In genomic region chr13:47650093-47650492, GRCm38 (mm10) we compare ENCODE assay signal across 12 mouse cellular contexts.
DNase-seq lines count a peak whose midpoint lies in the region; ATAC-seq and TF ChIP-seq lines count a peak whose summit lies in the region.
"Had no signal": no experiment of that assay in that cellular context is flagged by ENCODE, and none has a peak within 500 bp of the region (broad histone marks: within the 10 kb centered on the region; RNA-seq: fewer than 3 reads in every experiment).

No protein-coding gene starts in this region.

- peak; percentile 15 for DNase-seq in ovary, postnatal 14 days (ENCODE audit: low spot score)
- DNase-seq in ovary, postnatal 10 days (ENCODE audit: low spot score) = no peak
- DNase-seq in frontal cortex, postnatal 25 days (ENCODE audit: low spot score in 2 of 2) = no peak
- DNase-seq in thymus, postnatal 4 days = no peak
- DNase-seq: adrenal gland, postnatal 14 days; cerebellum, postnatal 36 days; thymus, adult 2 months had no signal

- H3K36me3 ChIP-seq in heart, embryonic 11.5 days (ENCODE audit: control insufficient read depth, insufficient read depth, low read length) = no peaks in the 10 kb centered on the region
- H3K36me3 ChIP-seq in intestine, postnatal 0 days (ENCODE audit: control insufficient read depth, insufficient read depth) = no peaks in the 10 kb centered on the region
- H3K36me3 ChIP-seq in stomach, embryonic 15.5 days = no peaks in the 10 kb centered on the region

- H3K27ac ChIP-seq in heart, embryonic 11.5 days (ENCODE audit: low read depth, low read length) = no peak overlapping the region
- H3K27ac ChIP-seq in intestine, postnatal 0 days (ENCODE audit: low read depth, low read length) = no peak overlapping the region
- no peak overlapping the region for H3K27ac ChIP-seq in stomach, embryonic 15.5 days

- H3K9ac ChIP-seq in heart, embryonic 11.5 days (ENCODE audit: low read depth, low read length) = no peak overlapping the region
- H3K9ac ChIP-seq in intestine, postnatal 0 days (ENCODE audit: low read depth, low read length) = no peak overlapping the region
- no peak overlapping the region for H3K9ac ChIP-seq in stomach, embryonic 15.5 days

- H3K4me2 ChIP-seq in heart, embryonic 11.5 days = peak overlapping the region; percentile 34
- peak overlapping the region; percentile 25 for H3K4me2 ChIP-seq in intestine, postnatal 0 days (replicated peaks; ENCODE audit: low read depth)
- 0 out of 2 replicates have a peak overlapping the region, but pooled peaks have one; percentile 21 for H3K4me2 ChIP-seq in stomach, embryonic 15.5 days

- TF ChIP-seq CTCF in intestine, postnatal 0 days (IDR thresholded peaks at IDR 0.05; ENCODE audit: low read depth) = no peak

- WGBS in heart, embryonic 11.5 days (ENCODE audit: insufficient replicate concordance) = 75% methylated on average over 13 of the region's 13 CpGs
- 58% methylated on average over 13 of the region's 13 CpGs for WGBS in intestine, postnatal 0 days
- WGBS in stomach, embryonic 15.5 days = 75% methylated on average over 13 of the region's 13 CpGs

- no peaks in the 10 kb centered on the region; the same call in 1 of the 2 replicates for H3K4me1 ChIP-seq in heart, embryonic 11.5 days (ENCODE audit: control insufficient read depth, insufficient read depth, low read length)
- H3K4me1 ChIP-seq in intestine, postnatal 0 days (replicated peaks; ENCODE audit: control insufficient read depth, insufficient read depth, low read length) = no peaks in the 10 kb centered on the region
- no peaks in the 10 kb centered on the region for H3K4me1 ChIP-seq in stomach, embryonic 15.5 days
- H3K4me1 ChIP-seq: megakaryocyte, embryonic 14.5 days had no signal

- no peak overlapping the region for H3K4me3 ChIP-seq in heart, embryonic 11.5 days (ENCODE audit: low read depth, low read length)
- H3K4me3 ChIP-seq in intestine, postnatal 0 days (ENCODE audit: low read depth, low read length) = no peak overlapping the region
- H3K4me3 ChIP-seq in stomach, embryonic 15.5 days (replicated peaks) = no peak overlapping the region
- H3K4me3 ChIP-seq: megakaryocyte, embryonic 14.5 days had no signal

- H3K9me3 ChIP-seq in heart, embryonic 11.5 days (replicated peaks; ENCODE audit: control insufficient read depth, low read length) = no peaks in the 10 kb centered on the region
- H3K9me3 ChIP-seq in intestine, postnatal 0 days (ENCODE audit: control insufficient read depth) = no peaks in the 10 kb centered on the region
- no peaks in the 10 kb centered on the region for H3K9me3 ChIP-seq in stomach, embryonic 15.5 days

- H3K27me3 ChIP-seq in heart, embryonic 11.5 days (ENCODE audit: control insufficient read depth, insufficient read depth, low read length) = no peaks in the 10 kb centered on the region
- H3K27me3 ChIP-seq in intestine, postnatal 0 days (replicated peaks; ENCODE audit: control insufficient read depth, insufficient read depth, low read length) = no peaks in the 10 kb centered on the region
- H3K27me3 ChIP-seq in stomach, embryonic 15.5 days (replicated peaks) = no peaks in the 10 kb centered on the region
- H3K27me3 ChIP-seq: megakaryocyte, embryonic 14.5 days had no signal

- ATAC-seq in heart, embryonic 11.5 days (replicated peaks; ENCODE audit: insufficient number of reproducible peaks, low FRiP score, low TSS enrichment) = no peak
- ATAC-seq in intestine, postnatal 0 days = no peak
- no peak for ATAC-seq in stomach, embryonic 15.5 days (ENCODE audit: insufficient read depth, low FRiP score, low read depth)
- ATAC-seq: inflammation-experienced regulatory T-cells, adult 6 months had no signal
